Mouse (Mus musculus) embryonic facial prominence, embryonic 13.5 days (tissue): Measurements from ENCODE around the gene Wdr45. TPM values are rescaled to one million over a fixed set of nuclear protein-coding genes. Genes with fewer than 3 reads are reported as not detected.
A peak's percentile ranks its signal among the peaks of the same experiment; 100 is the strongest.
"Not testable (repeated sequence)": the region's sequence is repeated elsewhere in the genome, so short reads cannot be mapped to it uniquely, and the experiment has no call there.

ENCODE experiments used
- ATAC-seq: fragments of 200-750 bp; cut with Nextera tagmentation; 2 replicates; pipeline ENCODE4 v1.8.0; 2017; ENCODE audit warnings: low read depth; ENCODE audit not compliant: insufficient number of reproducible peaks, insufficient read depth, low FRiP score, low TSS enrichment
- H3K27ac ChIP-seq: fragments of 300-500 bp; sonication (generic); 2 replicates; pipeline ENCODE4 v1.5.1; 2015; ENCODE audit warnings: moderate library complexity, mild to moderate bottlenecking, inconsistent platforms
- H3K27me3 ChIP-seq: fragments of 300-500 bp; sonication (generic); 2 replicates; pipeline ENCODE4 v1.6.1; 2015; ENCODE audit warnings: mild to moderate bottlenecking, inconsistent platforms
- H3K36me3 ChIP-seq: fragments of 300-500 bp; sonication (generic); 2 replicates; pipeline ENCODE4 v1.6.1; 2015; ENCODE audit warnings: mild to moderate bottlenecking, inconsistent platforms
- H3K4me1 ChIP-seq: fragments of 300-500 bp; sonication (generic); 2 replicates; pipeline ENCODE4 v1.6.1; 2015; ENCODE audit warnings: inconsistent platforms
- H3K4me2 ChIP-seq: fragments of 300-500 bp; sonication (generic); 2 replicates; pipeline ENCODE4 v1.6.1; 2015; ENCODE audit warnings: moderate library complexity, mild to moderate bottlenecking, inconsistent platforms
- H3K4me3 ChIP-seq: fragments of 300-500 bp; sonication (generic); 2 replicates; pipeline ENCODE4 v1.5.1; 2015; ENCODE audit warnings: mild to moderate bottlenecking, inconsistent platforms
- H3K9ac ChIP-seq: fragments of 300-500 bp; sonication (generic); 2 replicates; pipeline ENCODE4 v1.6.1; 2015; ENCODE audit warnings: mild to moderate bottlenecking, inconsistent platforms
- H3K9me3 ChIP-seq: fragments of 300-500 bp; sonication (generic); 2 replicates; pipeline ENCODE4 v1.6.1; 2016; ENCODE audit warnings: inconsistent platforms
- WGBS: fragments of 180-500 bp; shearing (Covaris S2); methylation state at CpG from one replicate; pipeline ENCODE4 v1.1.7; 2015; ENCODE audit warnings: mixed read lengths; 5-methylcytosine and 5-hydroxymethylcytosine counted together
- polyA plus RNA-seq: library from polyadenylated mRNA; unstranded; fragments of >200 nt; fragmentation: Nextera tagmentation; extraction: Ambion mirVana; gene quantifications from 2 replicates; pipeline ENCODE4 v1.2.1, GENCODE M21; 2015

The Wdr45 gene
- polyA plus RNA-seq = 37.7 and 40.1 TPM in 2 replicates

DNA sequence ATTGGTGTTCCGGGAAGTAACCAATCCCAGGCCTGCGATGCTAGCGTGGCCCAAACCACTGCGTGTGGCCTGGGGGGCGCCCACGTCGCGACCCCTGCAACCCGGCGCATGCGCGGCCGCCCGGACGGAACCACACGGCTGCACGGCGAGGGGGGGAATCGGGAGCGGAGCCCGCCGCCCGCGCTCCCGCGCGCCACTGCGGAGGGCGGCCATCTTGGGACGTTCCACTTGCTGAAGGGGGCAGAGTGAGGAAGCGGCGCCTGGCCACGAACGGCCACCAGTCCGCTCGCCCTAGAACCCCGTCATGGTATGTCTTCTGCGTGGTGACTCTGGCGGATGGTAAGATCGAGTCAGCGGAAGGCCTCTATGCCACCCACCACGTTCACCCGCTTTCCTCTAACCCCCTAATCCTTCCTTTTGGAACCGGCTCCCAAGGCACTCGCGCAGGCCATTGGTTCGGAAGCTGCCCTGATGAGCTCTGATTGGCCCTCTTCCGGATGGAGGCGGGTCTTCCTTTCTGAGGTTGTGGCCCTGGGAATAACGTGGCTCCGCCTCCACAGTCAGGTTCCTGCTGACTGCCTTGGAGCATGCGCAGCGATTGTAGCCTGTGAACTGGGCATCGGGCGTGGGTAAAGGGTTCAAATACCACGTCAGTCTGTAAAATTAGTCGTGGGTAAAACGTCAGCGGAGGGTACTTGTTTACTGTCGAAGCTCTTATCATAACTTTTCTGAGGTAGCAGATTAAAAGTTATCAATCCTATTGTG is at the start of gene Wdr45:
TSS of gene Wdr45 (plus strand) at position 199 of the 765 bp plus-strand sequence.
- H3K9me3 ChIP-seq, H3K27me3 ChIP-seq, H3K4me1 ChIP-seq, H3K27ac ChIP-seq, H3K36me3 ChIP-seq: not testable (repeated sequence)
- H3K4me3 ChIP-seq = peak within 1 kb of the TSS; percentile 36
- peak within 1 kb of the TSS; percentile 59; the same call in 1 of the 2 replicates for H3K9ac ChIP-seq
- H3K4me2 ChIP-seq = peak within 1 kb of the TSS; percentile 55
- 22% methylated on average over 51 of the region's 60 CpGs for WGBS
- ATAC-seq = peak; percentile 97

DNA sequence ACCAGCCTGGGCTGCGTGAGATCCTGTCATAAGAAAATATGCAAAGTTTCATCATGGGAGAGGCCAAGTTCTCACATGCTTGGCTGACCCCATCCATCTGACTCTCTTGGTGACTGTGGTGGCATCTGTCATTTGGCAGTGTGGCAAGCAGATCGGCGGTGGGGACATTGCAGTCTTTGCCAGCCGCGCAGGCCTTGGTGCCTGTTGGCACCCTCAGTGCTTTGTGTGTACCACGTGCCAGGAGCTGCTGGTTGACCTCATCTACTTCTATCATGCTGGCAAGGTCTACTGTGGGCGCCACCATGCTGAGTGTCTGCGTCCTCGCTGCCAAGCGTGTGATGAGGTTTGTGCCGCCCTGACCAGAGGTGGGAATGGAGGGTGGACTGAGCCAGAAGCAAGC is 49.3 kb upstream of the Wdr45 start:
- no peak overlapping the region for H3K4me2 ChIP-seq
- no peak overlapping the region for H3K9ac ChIP-seq
- H3K4me1 ChIP-seq = no peaks in the 10 kb centered on the region
- 90% methylated on average over 11 of the region's 11 CpGs for WGBS
- H3K27ac ChIP-seq = no peak overlapping the region
- H3K4me3 ChIP-seq = no peak overlapping the region
- no peak for ATAC-seq
- peaks cover 12% of the 10 kb centered on the region; the same call in 1 of the 2 replicates for H3K36me3 ChIP-seq
- no peaks in the 10 kb centered on the region for H3K9me3 ChIP-seq
- H3K27me3 ChIP-seq = no peaks in the 10 kb centered on the region

DNA sequence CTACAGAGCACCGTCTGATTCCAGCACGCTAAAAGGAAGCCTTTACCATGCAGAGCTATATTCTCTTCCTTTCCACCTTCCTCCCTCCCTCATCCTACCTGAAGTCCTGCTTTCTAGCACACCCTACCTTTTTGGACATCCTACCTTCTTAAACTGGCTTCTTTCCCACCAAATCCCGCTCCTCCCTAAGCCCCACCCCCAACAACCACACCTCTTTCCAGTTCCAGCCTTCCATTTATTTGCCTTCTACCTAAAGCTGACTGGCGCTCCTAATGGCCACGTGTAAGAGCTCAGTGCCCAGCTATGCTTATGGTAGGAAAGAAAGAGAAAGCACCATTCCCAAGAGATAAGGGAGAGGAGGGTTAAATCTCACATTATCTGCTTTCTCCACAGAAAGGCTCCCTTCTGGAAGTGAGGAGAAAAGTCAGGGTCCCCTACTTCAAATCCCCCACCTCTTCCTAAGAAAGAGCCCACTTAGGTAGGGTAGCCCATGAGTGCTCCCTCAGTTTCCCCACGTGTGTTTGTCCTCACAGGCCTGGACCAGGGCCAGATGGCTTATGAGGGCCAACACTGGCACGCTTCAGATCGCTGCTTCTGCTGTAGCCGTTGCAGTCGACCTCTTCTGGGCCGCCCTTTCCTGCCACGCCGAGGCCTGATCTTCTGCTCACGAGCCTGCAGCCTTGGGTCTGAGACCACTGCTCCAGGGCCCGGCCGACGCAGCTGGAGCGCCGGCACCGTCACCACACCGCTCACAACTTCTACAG is 48.2 kb upstream of the Wdr45 start:
- H3K27me3 ChIP-seq = no peaks in the 10 kb centered on the region
- no peak overlapping the region for H3K4me3 ChIP-seq
- no peak overlapping the region for H3K27ac ChIP-seq
- H3K4me2 ChIP-seq = no peak overlapping the region
- H3K9me3 ChIP-seq = no peaks in the 10 kb centered on the region
- WGBS = 77% methylated on average over 21 of the region's 21 CpGs
- ATAC-seq = no peak
- H3K9ac ChIP-seq = no peak overlapping the region
- H3K4me1 ChIP-seq = no peaks in the 10 kb centered on the region
- H3K36me3 ChIP-seq = peaks cover 12% of the 10 kb centered on the region; the same call in 1 of the 2 replicates

DNA sequence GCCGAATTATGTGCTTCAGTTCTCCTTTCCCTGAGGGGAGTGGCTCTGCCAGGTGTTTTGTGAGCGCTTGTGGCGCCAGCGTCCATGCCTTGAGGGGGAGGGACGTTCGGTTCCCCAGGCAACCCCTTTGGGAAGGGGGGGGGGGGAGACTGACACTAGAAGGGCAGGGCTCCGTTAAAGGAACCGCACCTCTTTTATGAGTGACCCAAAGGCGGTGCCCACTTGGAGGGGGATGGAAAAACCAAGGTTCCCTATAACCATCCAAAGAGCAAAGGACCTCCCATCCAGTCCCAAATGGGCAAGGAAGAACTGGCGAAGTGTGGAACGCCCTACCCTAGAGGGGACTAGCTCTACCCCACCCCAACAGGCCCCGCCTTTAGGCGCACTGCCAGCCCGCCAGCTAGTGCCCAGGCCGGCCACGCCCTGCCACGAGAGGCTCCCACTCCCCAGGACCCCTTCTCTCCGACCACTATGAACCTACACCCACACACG is 43.7 kb upstream of the Wdr45 start:
- no peaks in the 10 kb centered on the region for H3K9me3 ChIP-seq
- peak overlapping the region; percentile 49 for H3K4me3 ChIP-seq
- WGBS = 22% methylated on average over 19 of the region's 19 CpGs
- H3K4me2 ChIP-seq = peak overlapping the region; percentile 57
- peaks cover 12% of the 10 kb centered on the region; the same call in 1 of the 2 replicates for H3K36me3 ChIP-seq
- ATAC-seq = peak; percentile 58
- H3K4me1 ChIP-seq = no peaks in the 10 kb centered on the region
- peak overlapping the region; percentile 67 for H3K9ac ChIP-seq
- peak overlapping the region; percentile 80 for H3K27ac ChIP-seq
- no peaks in the 10 kb centered on the region for H3K27me3 ChIP-seq

DNA sequence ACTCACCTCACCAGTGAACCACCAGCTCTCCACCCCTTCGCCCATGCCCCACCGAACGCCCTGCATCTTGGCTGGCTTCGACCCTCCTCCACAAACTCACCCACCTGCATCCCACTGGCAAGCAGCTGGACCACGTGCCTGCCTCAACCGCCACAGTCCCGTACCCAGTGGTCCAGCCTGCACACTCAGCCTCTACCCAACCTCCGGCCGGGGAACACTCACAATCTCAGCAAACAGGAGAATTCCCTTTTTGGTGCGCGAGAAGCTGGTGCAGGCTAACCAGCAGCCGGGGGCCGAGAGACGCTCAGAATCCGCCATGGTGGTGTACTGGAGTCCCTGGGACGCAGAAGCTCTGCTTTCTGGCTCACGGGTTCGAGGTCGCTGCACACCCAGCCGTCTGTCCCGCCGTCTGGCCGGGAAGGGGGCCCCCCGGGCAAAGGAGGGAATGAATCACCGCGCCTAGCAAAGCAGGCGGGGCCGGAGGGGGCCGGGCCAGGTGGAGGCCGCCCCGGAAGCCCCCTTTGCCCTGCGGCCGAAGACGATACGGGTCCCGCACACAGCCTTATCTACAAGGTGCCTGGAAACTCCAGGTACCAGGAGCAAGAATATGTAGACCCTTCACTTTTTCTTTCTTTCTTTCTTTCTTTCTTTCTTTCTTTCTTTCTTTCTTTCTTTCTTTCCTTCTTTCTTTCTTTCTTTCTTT is 43.1 kb upstream of the Wdr45 start, which contains the start of gene Plp2:
TSS of gene Plp2 (minus strand) at position 470 of the 703 bp plus-strand sequence.
- peak within 1 kb of the TSS; percentile 49 for H3K4me3 ChIP-seq
- peak within 1 kb of the TSS; percentile 67 for H3K9ac ChIP-seq
- H3K9me3 ChIP-seq = no peaks in the 10 kb centered on the region
- H3K36me3 ChIP-seq = peaks cover 12% of the 10 kb centered on the region; the same call in 1 of the 2 replicates
- peak within 1 kb of the TSS; percentile 57 for H3K4me2 ChIP-seq
- 0 out of 2 replicates have a peak, but pooled peaks have one; percentile 7 for ATAC-seq
- H3K4me1 ChIP-seq = no peaks in the 10 kb centered on the region
- no peaks in the 10 kb centered on the region for H3K27me3 ChIP-seq
- H3K27ac ChIP-seq = peak within 1 kb of the TSS; percentile 80
- 24% methylated on average over 36 of the region's 36 CpGs for WGBS

DNA sequence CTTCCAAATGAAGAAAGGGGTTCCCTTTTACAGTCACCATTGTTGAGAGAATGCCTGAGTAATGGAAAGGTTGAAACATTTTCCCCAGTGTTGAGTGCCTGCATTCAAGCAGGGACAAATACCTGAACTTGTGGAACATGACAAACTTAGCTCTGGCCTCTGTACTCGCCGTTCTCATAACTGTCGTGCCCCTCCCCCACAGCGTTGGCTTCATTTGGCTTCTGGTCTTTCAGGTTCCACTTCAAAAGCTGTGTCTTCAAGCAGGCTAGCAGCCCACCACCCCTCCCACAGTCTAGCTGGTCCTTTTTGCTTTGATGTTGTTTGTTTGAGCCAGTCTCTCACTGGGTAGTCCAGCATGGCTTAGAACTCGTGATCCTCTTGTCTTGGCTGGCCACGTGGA is 41.4 kb upstream of the Wdr45 start:
- WGBS = 55% methylated on average over 6 of the region's 6 CpGs
- Histone ChIP-seq H3K9ac (no peak overlapping the region), H3K4me3 (no peak overlapping the region), H3K4me1 (no peaks in the 10 kb centered on the region), H3K4me2 (no peak overlapping the region), H3K36me3 (no peaks in the 10 kb centered on the region), H3K27me3 (no peaks in the 10 kb centered on the region), H3K27ac (no peak overlapping the region), H3K9me3 (no peaks in the 10 kb centered on the region)
- no peak for ATAC-seq

DNA sequence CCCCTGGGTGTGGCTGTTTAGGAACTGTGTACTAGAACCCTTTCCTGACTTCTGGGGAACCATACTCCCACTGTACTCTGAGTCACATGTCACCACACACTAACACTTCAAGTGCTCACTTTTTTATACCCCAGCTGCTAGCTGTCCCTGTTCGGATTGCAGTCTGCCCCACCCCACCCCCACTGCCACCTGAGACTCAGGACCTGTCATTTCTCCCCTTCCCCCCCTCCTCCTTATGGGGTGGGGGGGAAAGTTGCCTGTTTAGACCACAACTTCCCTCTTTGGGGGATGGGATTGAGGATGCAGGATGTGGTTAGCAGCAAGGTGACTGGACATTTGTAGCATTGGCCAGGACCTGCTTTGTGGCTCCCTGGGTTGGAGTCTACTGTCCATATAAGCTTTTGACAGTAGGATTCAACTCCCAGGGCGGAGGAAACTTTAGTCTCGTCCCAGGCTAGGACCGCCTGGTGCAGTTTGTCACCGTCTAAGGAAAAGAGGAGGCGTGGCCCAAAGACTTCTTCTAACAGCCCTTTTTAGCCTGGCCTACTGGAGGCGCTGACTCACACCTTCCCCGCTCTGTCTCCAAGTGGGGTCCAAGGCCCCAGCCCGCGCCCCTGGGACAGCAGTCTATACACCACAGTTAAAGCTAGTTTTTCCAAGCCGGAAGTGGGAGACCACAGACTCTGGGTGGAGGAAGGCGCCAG is 40.4 kb upstream of the Wdr45 start:
- peak; percentile 43; the same call in 1 of the 2 replicates for ATAC-seq
- H3K27ac ChIP-seq = peak overlapping the region; percentile 81
- no peak overlapping the region for H3K9ac ChIP-seq
- H3K9me3 ChIP-seq = no peaks in the 10 kb centered on the region
- WGBS = 45% methylated on average over 12 of the region's 12 CpGs
- no peaks in the 10 kb centered on the region for H3K27me3 ChIP-seq
- H3K4me2 ChIP-seq = peak overlapping the region; percentile 56
- H3K4me3 ChIP-seq = peak overlapping the region; percentile 31; the same call in 1 of the 2 replicates
- no peaks in the 10 kb centered on the region for H3K4me1 ChIP-seq
- no peaks in the 10 kb centered on the region for H3K36me3 ChIP-seq

DNA sequence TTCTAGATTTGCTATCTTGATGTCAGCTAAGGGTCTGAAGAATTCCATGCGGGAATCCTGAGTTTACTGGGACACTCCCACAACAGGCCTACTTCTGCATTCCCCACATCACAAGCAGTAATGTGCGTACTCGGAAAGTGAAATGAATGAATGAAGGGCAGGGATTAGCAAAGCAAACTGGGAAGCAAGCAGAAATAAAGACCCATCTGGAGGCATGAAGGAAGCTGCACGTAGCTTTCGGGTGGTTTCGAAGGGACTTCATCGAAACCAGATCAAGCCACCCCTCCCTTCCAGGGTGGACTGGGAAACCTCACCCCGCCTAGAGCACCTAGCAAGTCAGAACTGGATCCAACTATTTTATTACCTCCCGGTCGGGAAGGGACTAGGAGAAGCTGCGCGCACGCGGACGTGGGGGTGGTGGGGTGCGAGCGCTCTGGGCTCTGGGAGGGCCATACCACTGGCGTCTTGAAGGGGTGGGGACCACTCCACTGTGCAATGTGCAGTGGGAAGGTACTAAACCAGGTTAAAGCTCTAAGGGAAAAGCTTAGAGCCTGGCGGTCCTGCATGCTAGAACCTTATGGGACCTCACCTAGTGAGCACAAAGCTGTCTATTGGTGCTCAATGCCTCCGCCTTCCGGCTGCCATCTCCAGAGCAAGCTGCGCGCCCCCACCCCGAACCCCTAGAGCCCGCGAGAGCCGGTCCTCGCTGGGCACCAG is 39.7 kb upstream of the Wdr45 start:
- H3K4me2 ChIP-seq = peak overlapping the region; percentile 56
- no peak; the same call in 1 of the 2 replicates for ATAC-seq
- no peaks in the 10 kb centered on the region for H3K27me3 ChIP-seq
- H3K36me3 ChIP-seq = no peaks in the 10 kb centered on the region
- H3K4me3 ChIP-seq = peak overlapping the region; percentile 31
- peak overlapping the region; percentile 81 for H3K27ac ChIP-seq
- WGBS = 33% methylated on average over 28 of the region's 28 CpGs
- H3K4me1 ChIP-seq = no peaks in the 10 kb centered on the region
- H3K9me3 ChIP-seq = no peaks in the 10 kb centered on the region
- peak overlapping the region; percentile 40; the same call in 1 of the 2 replicates for H3K9ac ChIP-seq

DNA sequence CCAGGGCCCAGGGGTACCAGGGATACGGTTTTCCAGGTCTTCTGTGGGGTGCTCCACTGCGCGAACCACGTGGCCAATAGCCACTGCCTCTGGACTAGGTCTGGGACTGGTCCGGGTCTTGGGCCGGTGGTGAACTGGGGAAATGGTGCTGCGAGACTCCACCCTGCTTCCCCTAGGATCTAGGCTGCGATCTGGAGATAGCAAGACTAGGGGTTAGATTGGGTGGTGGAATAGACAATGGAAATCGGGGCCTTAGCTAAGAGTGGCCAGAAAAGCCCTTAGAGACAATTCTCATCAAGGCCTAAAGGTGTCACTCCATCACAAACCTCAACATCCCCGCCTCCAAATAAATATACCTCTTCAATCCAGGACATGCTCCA is 39.1 kb upstream of the Wdr45 start:
- H3K4me3 ChIP-seq = peak overlapping the region; percentile 31
- no peaks in the 10 kb centered on the region for H3K27me3 ChIP-seq
- H3K36me3 ChIP-seq = no peaks in the 10 kb centered on the region
- H3K9me3 ChIP-seq = no peaks in the 10 kb centered on the region
- WGBS = 39% methylated on average over 10 of the region's 10 CpGs
- H3K4me1 ChIP-seq = no peaks in the 10 kb centered on the region
- H3K27ac ChIP-seq = peak overlapping the region; percentile 81
- H3K9ac ChIP-seq = peak overlapping the region; percentile 40; the same call in 1 of the 2 replicates
- peak overlapping the region; percentile 56 for H3K4me2 ChIP-seq
- no peak for ATAC-seq

DNA sequence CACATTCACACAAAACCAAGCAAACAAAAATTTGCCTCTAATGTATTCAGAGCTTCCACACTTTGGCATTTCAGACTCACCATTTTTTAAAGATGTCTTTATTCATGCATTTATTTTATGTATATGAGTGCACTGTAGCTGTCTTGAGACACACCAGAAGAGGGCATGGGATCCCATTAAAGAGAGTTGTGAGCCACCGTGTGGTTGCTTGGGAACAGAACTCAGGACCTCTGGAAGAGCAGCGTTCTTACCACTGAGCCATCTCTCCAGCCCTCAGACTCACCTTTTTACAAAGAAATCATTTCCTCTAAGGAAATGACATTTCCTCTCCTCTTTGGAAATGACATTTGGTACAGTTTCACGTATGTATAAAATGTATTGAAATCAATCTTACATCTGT is 35.1 kb upstream of the Wdr45 start:
- Histone ChIP-seq H3K36me3 (no peaks in the 10 kb centered on the region), H3K9ac (no peak overlapping the region), H3K27me3 (no peaks in the 10 kb centered on the region), H3K27ac (no peak overlapping the region), H3K4me2 (no peak overlapping the region; the same call in 1 of the 2 replicates), H3K4me1 (no peaks in the 10 kb centered on the region), H3K4me3 (no peak overlapping the region), H3K9me3 (no peaks in the 10 kb centered on the region)
- ATAC-seq = no peak
- 49% methylated on average over 3 of the region's 3 CpGs for WGBS
